Mouse (Mus musculus) heart, embryonic 15.5 days (tissue): ENCODE measurements at regions not wholly inside any gene's neighbourhood (a gene's known extent, or its start where the extent isn't known, plus 50 kb on each side); places are given as distances from the start of the nearest gene placed in this dataset.

Experiments
- ATAC-seq: fragments of 200-750 bp; cut with Nextera tagmentation; replicated peaks from 2 replicates; pipeline ENCODE4 v1.8.0; 2017; ENCODE audit warnings: low read depth, moderate TSS enrichment; ENCODE audit not compliant: insufficient number of reproducible peaks, insufficient read depth, low FRiP score
- H3K27ac ChIP-seq: fragments of 300-500 bp; sonication (generic); 2 replicates; pipeline ENCODE4 v1.5.1; 2015; ENCODE audit warnings: mild to moderate bottlenecking, inconsistent platforms
- H3K27me3 ChIP-seq: fragments of 300-500 bp; sonication (generic); 2 replicates; pipeline ENCODE4 v1.6.1; 2015; ENCODE audit warnings: inconsistent platforms
- H3K36me3 ChIP-seq: fragments of 300-500 bp; sonication (generic); 2 replicates; pipeline ENCODE4 v1.6.1; 2015; ENCODE audit warnings: mild to moderate bottlenecking, inconsistent platforms
- H3K4me1 ChIP-seq: fragments of 300-500 bp; sonication (generic); replicated peaks from 2 replicates; pipeline ENCODE4 v1.6.1; 2015; ENCODE audit warnings: inconsistent platforms
- H3K4me2 ChIP-seq: fragments of 300-500 bp; sonication (generic); 2 replicates; pipeline ENCODE4 v1.6.1; 2015; ENCODE audit warnings: inconsistent platforms, mild to moderate bottlenecking, moderate library complexity
- H3K4me3 ChIP-seq: fragments of 300-500 bp; sonication (generic); 2 replicates; pipeline ENCODE4 v1.5.1; 2015; ENCODE audit warnings: mild to moderate bottlenecking, inconsistent platforms
- H3K9ac ChIP-seq: fragments of 300-500 bp; sonication (generic); 2 replicates; pipeline ENCODE4 v1.6.1; 2015; ENCODE audit warnings: mild to moderate bottlenecking, inconsistent platforms
- H3K9me3 ChIP-seq: fragments of 300-500 bp; sonication (generic); replicated peaks from 2 replicates; pipeline ENCODE4 v1.6.1; 2016; ENCODE audit warnings: inconsistent platforms
- WGBS: fragments of 180-500 bp; shearing (Covaris S2); methylation state at CpG from one replicate; pipeline ENCODE4 v1.1.7; 2015; ENCODE audit warnings: mixed read lengths; 5-methylcytosine and 5-hydroxymethylcytosine counted together

DNA sequence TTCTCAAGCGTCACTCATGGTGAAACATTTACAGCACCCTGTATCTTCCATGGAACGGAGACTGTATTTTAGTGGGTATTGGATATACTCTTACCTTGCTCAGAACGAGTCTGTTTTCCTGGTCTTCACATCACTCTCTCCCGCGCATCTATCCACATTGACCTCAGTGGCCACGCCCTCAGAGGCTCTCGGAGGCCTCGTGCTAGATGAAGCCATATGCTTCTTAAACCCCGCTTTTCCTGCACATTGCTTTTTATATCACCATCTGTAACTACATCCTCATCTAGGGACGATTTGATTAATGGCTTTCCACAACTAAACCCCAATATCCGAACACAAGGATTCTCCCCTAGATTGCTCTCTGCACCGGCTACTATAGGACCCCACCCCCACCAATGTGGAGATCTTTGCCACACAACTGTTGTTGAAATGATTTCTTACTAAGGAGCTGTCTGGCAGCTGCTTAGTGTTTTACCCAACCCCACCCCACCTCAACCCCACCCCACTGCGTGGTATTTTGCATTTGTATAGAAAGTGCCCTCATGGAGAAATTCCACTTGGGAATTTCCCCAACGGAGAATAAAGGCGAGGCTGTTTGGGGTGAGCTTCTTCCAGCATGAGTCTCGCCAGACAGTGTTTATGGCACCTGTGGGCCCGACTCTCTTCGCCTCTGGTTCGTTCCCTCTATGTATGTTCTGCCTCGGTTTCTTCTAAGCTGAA, 59.2 kb upstream of the Krr1 start:
- no peak for ATAC-seq
- Histone ChIP-seq H3K4me1 (no peaks in the 10 kb centered on the region), H3K9ac (no peak overlapping the region), H3K36me3 (no peaks in the 10 kb centered on the region), H3K27ac (no peak overlapping the region), H3K4me3 (no peak overlapping the region), H3K27me3 (no peaks in the 10 kb centered on the region), H3K9me3 (no peaks in the 10 kb centered on the region), H3K4me2 (no peak overlapping the region)
- 84% methylated on average over 20 of the region's 20 CpGs for WGBS

DNA sequence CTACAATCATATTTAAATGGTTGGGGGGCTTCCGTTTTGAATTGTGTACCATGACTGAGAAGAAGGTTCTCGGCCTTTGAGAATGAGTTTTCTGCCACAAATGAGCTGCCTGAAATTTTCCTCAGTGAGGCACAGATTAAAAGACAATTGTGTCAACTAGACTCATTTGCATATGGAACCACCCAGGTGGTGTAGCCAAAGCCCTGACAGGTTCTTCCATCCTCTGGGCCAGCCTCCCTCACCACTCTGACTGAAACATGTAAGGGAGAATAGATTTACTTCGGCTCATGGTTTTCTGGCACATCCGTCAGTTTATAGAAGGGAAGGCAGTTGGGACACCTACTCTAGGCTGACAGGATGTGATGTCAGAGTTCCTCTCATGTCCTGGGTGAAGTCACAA, 58.2 kb upstream of the Krr1 start:
- 88% methylated on average over 4 of the region's 4 CpGs for WGBS
- no peak for ATAC-seq
- no peaks in the 10 kb centered on the region for H3K9me3 ChIP-seq
- H3K36me3 ChIP-seq = no peaks in the 10 kb centered on the region
- H3K4me2 ChIP-seq = no peak overlapping the region
- no peak overlapping the region for H3K4me3 ChIP-seq
- no peaks in the 10 kb centered on the region for H3K27me3 ChIP-seq
- H3K4me1 ChIP-seq = no peaks in the 10 kb centered on the region
- no peak overlapping the region for H3K9ac ChIP-seq
- no peak overlapping the region for H3K27ac ChIP-seq

- H3K4me3 ChIP-seq = no peak overlapping the region
- no peak overlapping the region for H3K9ac ChIP-seq
- no peak for ATAC-seq
- H3K4me2 ChIP-seq = no peak overlapping the region
- no peaks in the 10 kb centered on the region for H3K36me3 ChIP-seq
- no peaks in the 10 kb centered on the region for H3K9me3 ChIP-seq
- WGBS = 81% methylated on average over 3 of the region's 3 CpGs
- H3K27ac ChIP-seq = no peak overlapping the region
- H3K4me1 ChIP-seq = peaks cover 2% of the 10 kb centered on the region; the same call in 1 of the 2 replicates
- H3K27me3 ChIP-seq = no peaks in the 10 kb centered on the region
Observed at GRCm38 (mm10) chr10:111918071-111918507, 54.4 kb upstream of the Krr1 start.

- H3K4me2 ChIP-seq = no peak overlapping the region
- no peaks in the 10 kb centered on the region for H3K27me3 ChIP-seq
- no peak overlapping the region for H3K9ac ChIP-seq
- no peak overlapping the region for H3K27ac ChIP-seq
- H3K9me3 ChIP-seq = no peaks in the 10 kb centered on the region
- no peaks in the 10 kb centered on the region for H3K36me3 ChIP-seq
- peaks cover 2% of the 10 kb centered on the region for H3K4me1 ChIP-seq
- no peak overlapping the region for H3K4me3 ChIP-seq
- 42% methylated on average over 2 of the region's 2 CpGs for WGBS
- no peak for ATAC-seq
Observed at GRCm38 (mm10) chr10:111919475-111919874, 53.0 kb upstream of the Krr1 start.

DNA sequence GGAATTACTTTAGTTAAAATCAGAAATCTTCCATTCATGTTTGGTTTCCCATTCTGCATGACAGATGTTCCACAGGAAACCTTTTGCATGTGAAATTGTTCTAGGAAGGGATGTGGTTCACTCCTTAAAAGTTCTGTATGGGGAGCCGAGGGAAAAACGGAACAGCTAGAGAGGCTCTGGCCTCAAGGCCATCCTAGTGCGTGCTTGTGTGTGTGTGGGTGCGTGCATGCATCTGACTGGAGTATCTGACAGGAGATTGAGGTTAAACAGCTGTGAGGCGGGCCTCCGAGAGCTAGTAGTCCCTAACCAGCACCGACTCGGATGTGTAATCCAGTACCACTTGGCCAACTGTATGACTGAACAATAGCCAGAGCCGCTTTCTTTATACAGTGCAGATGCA, 51.0 kb upstream of the Krr1 start:
- Histone ChIP-seq H3K4me1 (peaks cover 4% of the 10 kb centered on the region), H3K27me3 (no peaks in the 10 kb centered on the region), H3K4me2 (no peak overlapping the region), H3K9me3 (no peaks in the 10 kb centered on the region), H3K27ac (no peak overlapping the region), H3K4me3 (no peak overlapping the region), H3K9ac (no peak overlapping the region), H3K36me3 (no peaks in the 10 kb centered on the region)
- 76% methylated on average over 9 of the region's 9 CpGs for WGBS
- ATAC-seq = no peak
